Mouse (Mus musculus): ENCODE measurements around the gene Klhl6.

- no peak for TF ChIP-seq CTCF (IDR thresholded peaks at IDR 0.05; ENCODE audit: low read depth, low read length)
- no peak for TF ChIP-seq POLR2A (IDR thresholded peaks at IDR 0.05; ENCODE audit: insufficient read depth, low read length)
Observed at GRCm38 (mm10) chr16:20006066-20006465, 23.2 kb upstream of the Klhl6 start.

All from ES-Bruce4 (cell line).